Mouse (Mus musculus) heart, adult 2 months (tissue): ENCODE data around the gene Tpgs1. TPM values are rescaled to one million over a fixed set of nuclear protein-coding genes. Genes with fewer than 3 reads are reported as not detected.

ENCODE experiments used
- DNase-seq, 2 experiments: peaks; one replicate each; pipeline ENCODE4 v3.0.0; 2021
- H3K27ac ChIP-seq: fragments of 200-600 bp; 2 replicates; pipeline ENCODE4 v1.8.1; 2022
- H3K27me3 ChIP-seq: fragments of 200-500 bp; 2 replicates; pipeline ENCODE4 v1.6.1; 2012; ENCODE audit warnings: mild to moderate bottlenecking, low read length, inconsistent platforms, mixed read lengths; ENCODE audit not compliant: control insufficient read depth, insufficient read depth
- H3K36me3 ChIP-seq: fragments of 200-500 bp; 2 replicates; pipeline ENCODE4 v1.6.1; 2012; ENCODE audit warnings: low read length, inconsistent platforms; ENCODE audit not compliant: control insufficient read depth, insufficient read depth
- H3K4me1 ChIP-seq: fragments of 200-500 bp; 2 replicates; pipeline ENCODE4 v1.6.1; 2011; ENCODE audit warnings: low read length; ENCODE audit not compliant: control insufficient read depth, insufficient read depth
- H3K4me3 ChIP-seq: fragments of 200-600 bp; 2 replicates; pipeline ENCODE4 v1.8.1; 2022
- H3K79me2 ChIP-seq: fragments of 200-500 bp; replicated peaks from 2 replicates; pipeline ENCODE4 v1.6.1; 2012; ENCODE audit warnings: mild to moderate bottlenecking, inconsistent platforms, low read length, moderate library complexity, mixed read lengths; ENCODE audit not compliant: control insufficient read depth, insufficient read depth
- H3K9ac ChIP-seq: fragments of 200-500 bp; 2 replicates; pipeline ENCODE4 v1.6.1; 2012; ENCODE audit warnings: low read depth, mild to moderate bottlenecking, control low read depth, inconsistent platforms, low read length, mixed read lengths
- CTCF ChIP-seq: fragments of 200-600 bp; IDR thresholded peaks from 2 replicates; pipeline ENCODE4 v1.8.1; 2022; ENCODE audit warnings: antibody characterized with exemption, mild to moderate bottlenecking, moderate library complexity
- EP300 ChIP-seq: fragments of 200-500 bp; IDR thresholded peaks from 2 replicates; pipeline ENCODE4 v1.6.1; 2011; ENCODE audit warnings: low read depth, low read length, control low read depth; ENCODE audit not compliant: insufficient read depth
- POLR2A ChIP-seq: fragments of 200-500 bp; IDR thresholded peaks from 2 replicates; pipeline ENCODE4 v1.6.1; 2011; ENCODE audit warnings: mild to moderate bottlenecking, low read depth, low read length, control low read depth; ENCODE audit not compliant: insufficient read depth
- WGBS: fragments of 180-500 bp; shearing (Covaris S2); methylation state at CpG from one replicate; pipeline ENCODE4 v1.1.7; 2018; 5-methylcytosine and 5-hydroxymethylcytosine counted together
- intact Hi-C: fragments of 180-260 bp; cut with DNase I; formaldehyde crosslinking; loops from one replicate; pipeline ENCODE4 v1.15.1; 2025
- polyA plus RNA-seq: library from polyadenylated mRNA; depleted of rRNA; stranded (reverse); fragments of >200 nt; gene quantifications from 2 replicates; pipeline ENCODE4 v1.2.3, GENCODE M21; 2012
- total RNA-seq, 2 experiments: library from RNA; stranded (reverse); gene quantifications; 2 replicates each; pipeline ENCODE4 v1.2.3; 2021

Gene Tpgs1
- total and polyA plus RNA-seq, 3 experiments: 16.5 to 28.1 (median 18.8) TPM

DNA sequence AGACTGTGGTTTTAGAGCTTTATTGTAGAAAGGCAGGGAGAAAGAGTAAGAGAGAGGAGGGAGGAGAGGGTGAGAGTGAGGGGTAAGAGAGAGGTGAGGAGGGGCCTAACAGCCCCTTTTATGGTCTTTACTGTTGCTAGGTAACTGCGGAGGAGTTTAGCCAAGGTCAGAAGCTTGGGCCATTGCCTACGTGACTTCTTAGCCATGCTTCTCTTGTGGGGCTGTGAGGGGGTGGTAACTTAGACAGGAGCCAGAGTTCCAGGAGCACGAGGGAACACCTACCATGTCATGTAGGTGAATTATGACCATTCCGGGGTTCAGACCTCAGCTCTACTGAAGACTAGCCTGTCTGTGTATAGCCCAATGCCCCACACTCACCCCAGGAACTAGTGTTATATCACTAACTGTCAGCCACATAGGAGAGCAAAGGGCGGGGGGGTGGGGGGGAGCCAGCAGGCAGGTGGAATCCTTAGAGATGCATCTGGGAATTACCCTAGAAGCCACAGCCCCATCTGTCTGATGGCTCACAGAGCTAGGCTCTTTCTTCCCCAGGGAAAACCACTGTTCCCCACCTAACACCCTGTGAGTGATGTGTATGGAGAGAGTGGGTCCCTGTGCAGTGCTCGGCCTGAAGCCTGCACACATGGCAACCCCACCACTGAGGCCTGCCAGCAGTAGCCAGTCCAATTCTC, 2.4 kb downstream of the Tpgs1 start:
- 83% methylated on average over 6 of the region's 6 CpGs for WGBS
- H3K4me1 ChIP-seq: peaks cover 5% of the 10 kb centered on the region; the same call in 1 of the 2 replicates

DNA sequence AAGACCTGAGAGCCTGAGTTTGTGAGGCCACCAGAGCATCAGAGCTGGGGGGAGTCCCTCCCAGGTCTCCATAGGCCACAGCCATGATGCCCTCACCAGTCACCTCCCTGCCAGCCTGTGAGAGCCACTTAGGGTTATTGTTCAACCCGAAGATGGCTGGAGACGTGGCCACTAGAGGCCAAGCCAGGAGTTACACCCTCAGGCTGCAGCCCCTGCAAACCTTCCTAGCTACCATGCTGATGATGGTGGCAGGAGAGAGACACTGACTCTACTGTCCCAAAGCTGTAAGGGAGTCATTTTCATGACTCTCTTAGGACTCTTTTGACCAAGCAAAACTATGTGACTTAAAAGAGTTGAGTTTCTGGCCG, 2.9 kb downstream of the Tpgs1 start:
- intact Hi-C loops: no loop called here
- Histone ChIP-seq H3K27me3 (no peaks in the 10 kb centered on the region), H3K4me1 (peaks cover 5% of the 10 kb centered on the region; the same call in 1 of the 2 replicates), H3K27ac (no peak overlapping the region), H3K79me2 (no peaks in the 10 kb centered on the region), H3K9ac (no peak overlapping the region), H3K4me3 (no peak overlapping the region), H3K36me3 (no peaks in the 10 kb centered on the region)
- WGBS: 63% methylated on average over 3 of the region's 3 CpGs
- no peak for TF ChIP-seq CTCF
- TF ChIP-seq EP300: no peak
- no peak for TF ChIP-seq POLR2A
- no peak for DNase-seq

More for the DNA sequence above, 2.4 kb downstream of the Tpgs1 start:
- intact Hi-C loops: no loop called here
- H3K27me3 ChIP-seq: no peaks in the 10 kb centered on the region
- no peak overlapping the region for H3K9ac ChIP-seq
- TF ChIP-seq POLR2A (no peak), CTCF (no peak), EP300 (no peak)
- DNase-seq: no peak
- H3K79me2 ChIP-seq: no peaks in the 10 kb centered on the region
- no peak overlapping the region for H3K27ac ChIP-seq
- H3K36me3 ChIP-seq: no peaks in the 10 kb centered on the region
- no peak overlapping the region for H3K4me3 ChIP-seq

DNA sequence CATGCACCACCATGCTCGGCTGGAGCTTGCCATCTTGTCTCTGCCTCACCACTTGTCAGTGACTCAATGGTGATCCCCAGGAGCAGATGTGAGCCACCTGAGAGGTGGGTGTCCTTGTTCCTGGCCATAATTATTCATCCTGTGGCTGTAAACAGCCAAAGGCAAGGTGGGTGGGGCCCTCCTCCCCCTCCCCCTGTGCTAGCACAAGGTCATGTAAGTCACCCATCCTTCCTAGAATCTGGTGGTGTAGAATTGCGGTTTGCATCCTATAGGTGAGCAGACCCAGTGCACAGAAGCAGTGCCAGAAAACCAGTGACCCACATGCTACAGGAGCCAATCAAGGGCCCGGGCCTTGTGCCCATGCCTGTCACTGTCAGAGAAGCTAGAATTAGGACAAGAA, 3.9 kb downstream of the Tpgs1 start:
- intact Hi-C loops: no loop called here
- TF ChIP-seq CTCF: no peak
- no peak for TF ChIP-seq EP300
- TF ChIP-seq POLR2A: no peak
- WGBS: 89% methylated on average over 3 of the region's 3 CpGs
- H3K27me3 ChIP-seq: no peaks in the 10 kb centered on the region
- no peak overlapping the region for H3K9ac ChIP-seq
- DNase-seq: no peak
- H3K4me3 ChIP-seq: no peak overlapping the region
- peaks cover 5% of the 10 kb centered on the region; the same call in 1 of the 2 replicates for H3K4me1 ChIP-seq
- H3K79me2 ChIP-seq: no peaks in the 10 kb centered on the region
- H3K36me3 ChIP-seq: no peaks in the 10 kb centered on the region
- H3K27ac ChIP-seq: no peak overlapping the region

- H3K9ac ChIP-seq: no peak overlapping the region
- H3K27ac ChIP-seq: no peak overlapping the region
- no peak for DNase-seq
- H3K36me3 ChIP-seq: no peaks in the 10 kb centered on the region
- H3K4me1 ChIP-seq: peaks cover under 1% of the 10 kb centered on the region; the same call in 1 of the 2 replicates
- intact Hi-C loops: no loop called here
- 66% methylated on average over 44 of the region's 44 CpGs for WGBS
- TF ChIP-seq POLR2A (no peak), CTCF (no peak), EP300 (no peak)
- H3K4me3 ChIP-seq: no peak overlapping the region
- H3K79me2 ChIP-seq: no peaks in the 10 kb centered on the region
- H3K27me3 ChIP-seq: no peaks in the 10 kb centered on the region
Observed at GRCm38 (mm10) chr10:79675346-79676035, 6.3 kb downstream of the Tpgs1 start.

DNA sequence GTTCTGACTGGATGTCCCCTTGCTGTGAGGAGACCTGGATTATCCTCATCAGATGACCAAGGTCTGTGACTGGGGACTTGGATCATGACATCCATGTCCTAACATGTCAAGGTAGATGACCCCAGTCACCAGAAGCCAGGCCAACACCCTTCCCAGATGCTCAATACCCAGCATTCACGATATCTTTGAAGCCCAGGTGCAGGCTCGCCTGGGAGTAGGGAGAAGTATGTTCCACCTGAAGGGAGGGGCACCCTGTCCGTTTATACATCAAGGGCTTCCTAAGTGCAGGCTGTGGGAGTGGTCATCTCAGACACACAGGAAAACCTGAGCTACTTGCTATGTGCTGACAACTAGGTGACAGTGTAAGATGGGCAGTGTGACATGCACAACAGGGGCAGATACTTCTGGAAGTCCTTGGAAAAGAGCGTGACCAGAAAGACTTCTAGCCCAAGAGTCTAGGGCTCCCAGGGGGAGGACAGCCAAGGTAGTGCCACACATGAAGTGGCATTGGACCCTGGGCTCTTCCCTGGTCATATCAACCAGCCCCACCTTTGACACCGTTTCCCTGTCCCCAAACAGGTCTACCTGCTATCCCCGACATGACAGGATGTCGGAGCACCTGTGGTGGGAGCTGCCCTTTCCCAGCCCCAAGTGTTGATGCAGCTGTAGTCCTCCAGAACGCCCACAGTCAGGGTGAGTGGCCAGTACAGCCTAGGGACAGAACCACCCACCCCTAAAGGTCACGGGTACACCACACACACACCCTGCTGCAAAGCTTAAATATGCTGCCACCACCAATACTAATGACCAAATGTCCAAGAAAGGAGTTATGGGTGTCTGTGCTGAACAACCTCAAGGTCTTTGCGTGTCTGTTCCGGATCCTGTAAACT, 11.7 kb downstream of the Tpgs1 start:
- TF ChIP-seq POLR2A: no peak
- no peak for TF ChIP-seq EP300
- no peak for TF ChIP-seq CTCF
- Histone ChIP-seq H3K79me2 (peaks cover 4% of the 10 kb centered on the region; the same call in 1 of the 2 replicates), H3K27me3 (no peaks in the 10 kb centered on the region), H3K4me3 (peak overlapping the region; percentile 53), H3K36me3 (peaks cover 5% of the 10 kb centered on the region; the same call in 1 of the 2 replicates), H3K9ac (peak overlapping the region; percentile 37), H3K27ac (peak overlapping the region; percentile 87), H3K4me1 (peaks cover 18% of the 10 kb centered on the region)
- 38% methylated on average over 11 of the region's 11 CpGs for WGBS
- DNase-seq: no peak
- intact Hi-C loops: loop anchor here (1.0 kb wide), 1 partner anchor 12 kb away; the partner anchor contains the start of gene Tpgs1
